Mouse (Mus musculus): Measurements from ENCODE around the gene Dnajc13. TPM values are rescaled to one million over a fixed set of nuclear protein-coding genes. Genes with fewer than 3 reads are reported as not detected.

The Dnajc13 gene
- total RNA-seq, 2 experiments from 2014 or later = 19.2 to 24.1 TPM

DNA sequence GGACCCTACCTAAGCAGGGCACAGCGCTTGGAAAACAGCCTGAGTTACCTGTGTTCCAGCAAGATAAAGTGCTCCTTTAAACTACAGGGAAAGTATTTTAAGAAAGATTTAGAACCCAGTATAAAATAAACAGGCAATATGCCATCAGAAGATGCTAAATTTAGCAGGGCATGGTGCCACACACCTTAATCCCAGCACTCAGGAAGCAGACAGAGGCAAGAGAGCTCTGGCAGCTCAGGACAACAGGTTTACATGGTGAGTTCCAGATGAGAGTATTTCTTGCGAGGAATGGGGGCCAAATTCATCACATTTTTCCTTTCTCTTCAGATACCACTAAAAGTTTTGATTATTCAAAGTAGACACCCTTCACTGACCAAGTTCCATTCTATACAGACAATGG, 68.8 kb downstream of the Dnajc13 start:
- DNase-seq = no peak
- intact Hi-C loops (cut with DNase I; ENCODE audit: low total_unique reads) = no loop called here

DNA sequence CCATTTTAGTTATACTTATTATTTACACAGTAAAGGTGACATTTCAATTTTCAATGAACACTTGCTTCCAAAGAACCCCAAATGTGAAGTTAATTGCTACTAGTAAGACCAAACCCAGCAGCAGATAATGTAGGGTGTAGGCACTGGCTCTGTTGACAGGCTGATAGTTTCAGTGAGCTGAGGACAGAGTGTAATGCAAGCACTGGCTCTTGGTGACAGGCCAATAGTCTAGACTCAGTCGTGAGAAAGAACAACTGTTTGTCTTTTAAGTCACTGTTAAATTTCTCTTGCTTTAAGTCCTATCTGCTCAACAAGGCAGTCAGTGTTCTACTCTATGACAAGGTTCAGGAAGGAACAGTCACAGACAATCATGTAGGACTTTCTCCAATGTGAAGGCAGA, 69.4 kb downstream of the Dnajc13 start:
- intact Hi-C loops (cut with DNase I; ENCODE audit: low total_unique reads) = no loop called here

DNA sequence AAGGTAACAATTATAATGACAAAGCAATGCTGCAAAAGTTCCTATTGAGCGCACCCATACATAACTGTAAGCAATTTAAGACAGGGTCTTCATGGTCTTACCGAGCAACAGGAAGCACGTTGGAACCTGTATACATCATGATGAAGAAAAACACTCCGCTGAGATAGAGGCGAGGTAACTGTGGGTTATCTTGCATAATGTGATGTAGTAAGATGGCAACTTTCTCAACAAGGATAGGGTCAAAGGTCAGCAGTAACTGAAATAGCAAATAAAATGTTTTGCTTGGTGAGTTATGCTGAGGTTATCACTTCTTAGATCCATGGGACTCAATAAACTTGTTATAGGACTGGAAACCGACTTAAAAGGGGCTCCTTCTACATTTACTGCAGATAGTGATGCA, 70.2 kb downstream of the Dnajc13 start:
- DNase-seq = no peak
- intact Hi-C loops (cut with DNase I; ENCODE audit: low total_unique reads) = no loop called here

More for the DNA sequence above, 69.4 kb downstream of the Dnajc13 start:
- no peak for DNase-seq

DNA sequence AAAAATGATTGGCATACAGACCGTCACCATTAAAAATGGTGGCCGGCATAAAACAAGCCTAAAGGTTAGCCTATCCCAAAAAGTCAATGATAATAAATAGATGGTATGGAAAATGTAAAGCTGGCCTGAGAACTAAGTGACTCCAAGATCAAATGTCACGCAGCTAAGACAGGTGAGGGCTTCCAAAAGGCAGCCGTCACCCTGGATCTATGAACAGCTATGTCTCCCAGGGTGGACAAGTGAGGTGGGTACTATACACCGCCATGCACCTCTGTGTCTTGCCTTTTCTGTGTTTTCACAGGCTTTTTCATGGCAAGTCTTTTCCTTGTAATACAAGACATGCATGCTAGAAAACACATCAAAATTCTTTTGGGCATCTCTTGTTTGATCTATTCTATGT, 73.1 kb downstream of the Dnajc13 start:
- no peak for DNase-seq
- intact Hi-C loops (cut with DNase I; ENCODE audit: low total_unique reads) = loop anchor here (10.0 kb wide), 1 partner anchor 415 kb away; no protein-coding TSS in a partner anchor

DNA sequence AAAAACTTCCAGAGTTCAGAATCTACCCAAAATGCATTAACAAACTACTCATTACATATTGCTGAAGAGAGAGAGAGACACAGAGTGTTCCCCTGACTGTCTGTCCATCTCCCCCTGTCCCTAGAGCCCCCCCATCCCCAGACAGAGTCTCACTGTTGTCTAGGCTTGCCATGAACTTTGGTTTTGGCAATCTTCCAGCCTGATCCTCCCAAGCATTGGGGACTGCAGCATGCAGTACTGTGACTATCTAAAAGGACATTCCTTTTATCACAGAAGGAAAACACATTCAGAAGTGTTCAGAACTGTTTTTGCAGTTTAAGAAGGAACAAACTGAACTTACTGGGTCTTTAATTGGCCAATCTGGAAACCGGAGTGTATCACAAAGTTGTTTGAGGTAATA, 74.0 kb downstream of the Dnajc13 start:
- DNase-seq = no peak
- intact Hi-C loops (cut with DNase I; ENCODE audit: low total_unique reads) = loop anchor here (10.0 kb wide), 1 partner anchor 414 kb away; no protein-coding TSS in a partner anchor

DNA sequence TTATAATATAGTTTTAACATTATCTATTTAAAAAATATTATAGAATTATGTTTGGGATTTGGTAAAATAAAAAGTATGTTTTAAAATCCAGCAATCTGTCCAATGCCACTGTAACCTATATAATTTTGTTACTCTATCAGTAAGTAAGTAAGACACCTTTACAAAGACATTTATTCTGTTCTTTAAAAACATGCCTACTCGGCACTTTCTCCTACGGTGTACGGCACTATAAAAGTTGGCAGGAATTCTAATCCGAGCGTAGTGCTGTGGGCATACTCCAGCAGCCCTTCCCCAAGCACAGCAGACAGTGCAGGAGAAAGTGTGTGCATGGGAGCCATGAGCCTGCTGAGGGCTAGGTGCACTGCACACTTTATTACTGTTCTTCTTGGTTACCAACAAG, 75.7 kb downstream of the Dnajc13 start:
- DNase-seq = no peak
- intact Hi-C loops (cut with DNase I; ENCODE audit: low total_unique reads) = loop anchor here (10.0 kb wide), 1 partner anchor 412 kb away; no protein-coding TSS in a partner anchor

DNA sequence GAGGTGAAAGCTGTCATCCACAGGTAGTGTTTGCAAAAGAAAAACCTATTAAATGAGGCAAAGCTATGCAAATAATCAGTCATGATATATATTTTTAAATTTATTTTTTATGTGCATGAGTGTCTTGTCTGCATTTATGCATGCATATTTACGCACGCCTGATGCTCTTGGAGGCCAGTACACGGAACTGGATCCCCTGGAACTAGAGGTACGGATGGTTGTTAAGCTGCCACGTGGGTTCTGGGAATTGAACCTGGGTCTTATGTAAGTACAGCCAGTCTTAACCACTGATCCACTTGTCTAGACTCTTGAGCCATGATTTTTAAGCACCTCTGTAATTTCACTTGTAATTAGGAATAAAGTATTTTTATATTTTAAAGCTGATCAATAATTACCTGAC, 79.5 kb downstream of the Dnajc13 start:
- intact Hi-C loops (cut with DNase I; ENCODE audit: low total_unique reads) = loop anchor here (10.0 kb wide), 1 partner anchor 408 kb away; no protein-coding TSS in a partner anchor
- DNase-seq = no peak

DNA sequence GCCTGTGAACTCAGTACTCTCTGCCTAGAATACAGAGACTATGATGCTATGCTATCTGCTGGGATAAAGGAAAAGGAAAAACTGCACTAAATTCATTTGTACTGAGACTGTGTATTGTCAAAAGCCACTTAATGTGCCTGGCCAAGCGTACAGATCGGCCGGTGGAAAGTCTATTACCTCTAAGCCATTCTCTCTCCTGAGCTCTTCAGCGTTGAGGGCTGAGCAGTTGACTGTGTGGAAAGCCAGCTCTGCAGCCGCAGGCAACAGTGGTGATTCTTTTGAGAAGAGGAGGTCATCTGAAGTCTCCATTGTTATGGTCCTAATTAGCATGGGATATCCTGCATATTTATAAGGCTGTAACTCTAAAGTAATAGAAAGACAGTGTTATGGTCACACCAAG, 80.4 kb downstream of the Dnajc13 start:
- intact Hi-C loops (cut with DNase I; ENCODE audit: low total_unique reads) = loop anchor here (10.0 kb wide), 1 partner anchor 408 kb away; no protein-coding TSS in a partner anchor
- DNase-seq = no peak

DNA sequence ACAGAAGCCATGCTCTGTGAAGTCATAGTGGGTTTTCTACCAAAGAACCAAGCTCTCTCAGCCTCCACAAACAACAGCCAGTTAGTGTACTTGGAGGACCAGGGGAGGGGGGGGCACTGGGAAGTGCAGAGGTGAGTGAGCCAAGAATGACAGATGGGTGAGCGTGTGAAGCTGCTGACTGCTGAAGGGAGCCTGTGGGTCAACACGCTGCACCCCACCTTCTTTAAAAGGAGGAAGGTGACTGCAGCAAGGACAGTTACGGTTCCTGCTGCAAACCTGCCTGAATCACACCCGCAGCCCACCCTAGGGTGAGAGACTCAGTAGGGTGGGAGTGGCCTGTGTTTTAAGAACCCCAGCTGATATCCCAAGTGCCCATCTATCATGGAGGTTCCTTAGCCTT, 81.1 kb downstream of the Dnajc13 start:
- no peak for DNase-seq
- intact Hi-C loops (cut with DNase I; ENCODE audit: low total_unique reads) = loop anchor here (10.0 kb wide), 1 partner anchor 407 kb away; no protein-coding TSS in a partner anchor

DNA sequence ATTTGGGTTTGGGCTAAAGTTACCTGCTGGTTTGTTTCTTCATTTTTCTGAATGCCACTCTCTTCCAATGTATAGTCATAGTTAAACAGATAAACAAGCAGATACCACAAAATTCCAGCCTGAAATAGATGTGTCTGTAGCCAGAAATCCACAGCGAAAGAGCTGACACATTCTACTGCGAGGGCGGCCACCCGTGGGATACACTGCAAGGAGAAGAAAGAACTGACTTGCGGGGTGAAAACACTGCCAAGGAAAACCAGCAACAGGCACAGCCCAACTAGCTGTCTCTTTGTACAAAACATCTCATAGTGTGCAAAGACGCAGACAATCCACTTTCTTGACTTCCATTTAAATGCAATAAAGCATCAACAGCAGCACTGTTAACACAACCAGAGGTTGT, 82.7 kb downstream of the Dnajc13 start:
- intact Hi-C loops (cut with DNase I; ENCODE audit: low total_unique reads) = loop anchor here (10.0 kb wide), 1 partner anchor 405 kb away; no protein-coding TSS in a partner anchor
- no peak for DNase-seq

DNA sequence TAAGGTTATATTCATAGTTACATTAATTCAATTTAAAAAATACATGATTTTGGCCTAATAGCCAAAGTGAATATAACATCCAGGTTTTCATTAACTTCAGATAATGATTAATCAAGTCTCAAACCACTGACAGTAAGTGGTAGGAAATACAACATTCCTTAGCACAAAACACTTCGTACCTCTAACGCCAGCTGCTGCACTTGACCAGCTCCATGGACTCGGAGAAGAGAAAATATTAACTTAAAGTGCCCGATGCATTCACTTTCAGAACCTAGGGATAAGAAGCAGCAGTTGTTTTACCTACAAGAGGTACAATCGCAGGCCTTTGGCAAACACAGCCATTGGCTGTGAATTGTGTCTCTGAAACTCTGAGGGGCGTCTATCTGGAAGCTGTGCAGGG, 90.4 kb downstream of the Dnajc13 start:
- intact Hi-C loops (cut with DNase I; ENCODE audit: low total_unique reads) = no loop called here
- DNase-seq = no peak

DNA sequence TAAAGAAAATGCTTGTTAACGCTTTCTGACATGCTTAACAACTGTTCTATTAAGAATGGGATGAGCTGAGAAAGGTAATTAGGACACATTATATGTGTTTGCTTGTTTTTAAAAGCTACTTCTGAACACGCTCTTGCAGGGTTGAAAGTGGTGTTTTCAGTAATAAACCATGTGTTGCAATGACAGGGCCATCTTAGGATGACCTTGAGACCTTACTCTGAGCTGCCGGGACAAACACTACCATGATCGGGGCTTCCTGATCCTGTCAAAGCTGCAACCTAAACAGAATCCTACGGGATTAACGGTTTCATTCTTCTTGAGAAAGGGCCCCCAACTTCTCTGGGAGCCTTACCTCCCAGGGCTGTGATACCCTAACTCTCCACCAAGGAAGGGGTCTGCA, 91.1 kb downstream of the Dnajc13 start:
- DNase-seq = no peak
- intact Hi-C loops (cut with DNase I; ENCODE audit: low total_unique reads) = no loop called here

DNA sequence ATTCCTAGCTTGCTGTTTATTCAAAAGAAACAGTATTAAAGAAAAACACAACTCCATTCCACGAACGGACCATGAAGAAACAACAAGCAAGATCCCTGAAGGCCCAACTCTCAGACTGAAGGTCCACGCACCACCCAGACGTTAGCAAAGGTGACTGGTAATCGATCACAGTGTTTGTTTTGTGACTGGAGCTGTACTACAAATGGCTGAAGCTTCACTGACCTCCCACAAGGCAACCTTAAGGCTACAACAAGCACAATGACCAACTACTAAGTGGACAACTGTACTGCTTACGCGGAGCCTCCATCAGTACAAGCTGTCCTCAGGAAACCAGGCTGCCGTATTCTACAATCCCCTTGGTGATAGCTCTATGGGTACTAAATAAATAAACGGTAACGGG, 92.7 kb downstream of the Dnajc13 start:
- DNase-seq = no peak
- intact Hi-C loops (cut with DNase I; ENCODE audit: low total_unique reads) = no loop called here

DNA sequence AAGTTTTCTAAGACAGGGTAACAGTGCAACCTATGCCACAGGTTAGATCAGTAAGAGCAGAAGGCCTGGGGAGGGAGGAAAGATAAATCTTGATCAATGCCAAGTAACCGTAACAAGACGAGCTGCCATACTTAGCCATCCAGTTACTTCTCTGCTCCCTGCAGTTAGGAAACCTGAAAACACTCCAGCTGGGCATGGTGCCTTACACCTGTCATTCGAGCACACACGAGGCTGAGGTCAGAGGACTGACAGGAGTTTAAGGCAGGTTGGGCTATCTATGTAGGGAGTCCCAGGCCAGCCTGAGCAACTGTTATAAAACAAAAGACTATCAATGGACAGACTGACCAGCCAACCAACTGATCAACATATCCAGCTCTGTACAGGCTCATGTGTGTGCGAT, 96.8 kb downstream of the Dnajc13 start:
- peak; percentile 25 for DNase-seq
- intact Hi-C loops (cut with DNase I; ENCODE audit: low total_unique reads) = no loop called here

DNA sequence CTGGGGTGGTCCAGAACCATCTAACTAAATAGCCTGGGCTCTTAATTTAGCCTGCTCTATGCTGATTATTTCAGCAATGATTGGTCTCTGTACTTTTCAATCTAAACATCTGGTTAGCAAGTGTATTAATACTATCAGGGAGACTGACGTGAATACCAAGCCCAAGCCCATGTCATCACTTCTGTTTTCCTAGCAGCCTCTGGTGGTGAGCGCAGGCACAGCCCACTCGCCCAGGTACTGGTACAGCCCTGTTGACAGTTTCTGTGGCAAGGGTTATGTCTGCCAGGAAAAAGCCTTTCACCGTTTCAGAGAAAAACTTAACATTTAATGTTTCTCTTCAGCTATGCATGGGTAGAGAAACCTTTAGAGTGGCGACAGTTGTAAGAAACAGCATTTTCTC, 98.5 kb downstream of the Dnajc13 start:
- intact Hi-C loops (cut with DNase I; ENCODE audit: low total_unique reads) = no loop called here
- DNase-seq = no peak

DNA sequence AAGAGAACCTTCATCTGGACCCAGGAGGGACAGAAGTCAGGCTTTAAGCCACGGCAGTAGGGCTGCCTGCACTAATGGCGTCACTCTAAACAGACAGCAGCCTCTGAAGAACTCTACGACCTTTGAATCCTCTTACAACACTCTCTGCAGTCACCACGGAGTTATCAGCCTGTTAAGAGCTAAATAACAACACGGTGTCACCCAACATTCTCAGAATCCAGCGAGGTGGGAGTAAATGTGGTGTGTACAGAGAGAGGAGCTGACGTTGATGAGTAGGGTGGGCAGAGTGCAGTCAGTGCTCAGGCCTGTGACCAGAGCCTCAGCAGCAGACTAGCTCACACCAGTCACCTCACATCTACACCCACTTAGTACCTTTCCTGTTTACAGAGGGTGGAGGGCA, 101.6 kb downstream of the Dnajc13 start:
- intact Hi-C loops (cut with DNase I; ENCODE audit: low total_unique reads) = no loop called here
- no peak for DNase-seq

DNA sequence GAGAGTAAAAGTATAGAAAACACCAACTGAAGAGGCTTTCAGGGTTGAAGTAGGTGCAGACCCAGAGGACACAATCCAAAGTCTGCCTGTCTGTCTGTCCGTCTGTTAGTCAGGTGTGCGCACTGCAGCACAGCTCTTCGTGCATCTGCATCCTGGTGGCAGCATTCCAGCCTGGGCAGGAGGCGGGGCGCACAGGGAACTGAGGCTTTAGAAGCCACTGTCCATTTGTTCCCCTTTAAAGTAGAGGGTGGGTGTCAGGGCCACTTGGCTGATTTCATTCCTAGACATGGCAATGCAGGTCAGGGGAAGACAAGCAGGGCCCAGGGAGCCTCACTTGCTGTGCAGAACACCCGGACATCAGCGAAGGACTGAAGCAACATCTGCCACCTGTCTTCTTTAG, 105.4 kb downstream of the Dnajc13 start:
- intact Hi-C loops (cut with DNase I; ENCODE audit: low total_unique reads) = no loop called here

DNA sequence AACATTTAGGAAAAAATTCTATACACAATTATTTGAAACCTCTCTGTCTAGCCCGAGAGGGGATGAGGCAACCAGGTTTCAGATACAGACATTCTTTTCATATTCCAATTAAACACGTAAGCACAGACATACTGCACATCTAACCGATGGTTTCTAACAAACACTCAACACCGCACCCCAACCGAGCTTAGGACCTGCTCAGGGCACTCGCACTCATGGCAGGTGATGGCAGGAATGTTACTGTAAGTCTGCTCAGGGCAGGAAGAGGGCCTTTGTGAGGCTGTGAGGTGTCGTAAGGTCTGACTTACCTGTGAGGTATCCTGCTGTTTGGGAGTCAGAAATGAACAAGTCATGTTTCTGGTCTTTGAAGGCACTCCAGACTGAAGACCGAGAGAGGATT, 106.2 kb downstream of the Dnajc13 start:
- no peak for DNase-seq
- intact Hi-C loops (cut with DNase I; ENCODE audit: low total_unique reads) = no loop called here

More for the DNA sequence above, 105.4 kb downstream of the Dnajc13 start:
- DNase-seq = no peak

DNA sequence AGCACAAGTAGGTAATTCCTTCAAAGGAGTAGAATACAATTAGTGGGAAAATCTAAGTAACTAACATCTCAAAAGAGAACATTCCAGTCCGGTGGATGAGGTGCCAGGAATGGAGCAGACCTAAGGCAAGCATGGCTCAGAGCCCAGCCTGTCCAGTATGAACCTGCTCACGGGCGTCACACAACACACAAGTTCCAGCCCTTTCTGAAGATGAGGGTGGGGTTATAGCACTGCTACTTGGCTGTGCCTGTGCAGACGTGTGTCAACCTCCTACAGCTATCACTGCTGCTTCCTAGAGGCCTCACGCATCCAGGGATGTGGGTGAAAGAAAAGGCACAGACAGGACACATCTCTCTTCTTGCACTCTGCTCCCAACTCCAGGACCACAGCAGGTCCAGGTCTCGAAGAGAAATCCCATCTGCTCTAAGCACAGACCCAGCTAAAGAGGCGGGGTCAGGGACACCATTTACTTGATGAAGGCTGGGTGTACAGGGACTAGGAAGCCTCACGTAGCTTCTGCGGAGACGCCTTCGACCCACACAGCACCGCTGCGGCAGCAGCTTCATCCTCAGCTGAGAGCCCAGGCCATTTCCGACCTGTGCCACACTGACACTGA, 107.5 kb downstream of the Dnajc13 start:
- intact Hi-C loops (cut with DNase I; ENCODE audit: low total_unique reads) = no loop called here
- no peak for DNase-seq

DNA sequence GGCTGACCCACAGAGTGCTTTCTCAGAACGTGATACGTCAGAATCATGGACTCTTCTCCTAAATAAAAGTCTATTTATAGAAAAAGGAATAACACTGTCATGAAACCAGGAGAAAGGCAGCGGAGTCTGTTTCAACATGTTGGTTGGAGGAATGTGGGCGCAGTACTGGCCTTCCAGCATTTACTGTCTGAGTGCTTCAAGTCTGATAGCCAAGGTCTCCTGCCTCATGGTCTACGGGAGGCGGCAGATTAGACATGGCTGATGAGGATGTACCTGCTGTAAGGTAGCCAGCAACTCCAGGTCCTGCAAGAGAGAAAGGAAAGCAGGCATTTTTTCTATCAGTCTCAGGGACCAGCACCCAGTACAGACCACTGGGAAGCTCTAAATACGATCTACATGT, 110.6 kb downstream of the Dnajc13 start:
- intact Hi-C loops (cut with DNase I; ENCODE audit: low total_unique reads) = no loop called here

DNA sequence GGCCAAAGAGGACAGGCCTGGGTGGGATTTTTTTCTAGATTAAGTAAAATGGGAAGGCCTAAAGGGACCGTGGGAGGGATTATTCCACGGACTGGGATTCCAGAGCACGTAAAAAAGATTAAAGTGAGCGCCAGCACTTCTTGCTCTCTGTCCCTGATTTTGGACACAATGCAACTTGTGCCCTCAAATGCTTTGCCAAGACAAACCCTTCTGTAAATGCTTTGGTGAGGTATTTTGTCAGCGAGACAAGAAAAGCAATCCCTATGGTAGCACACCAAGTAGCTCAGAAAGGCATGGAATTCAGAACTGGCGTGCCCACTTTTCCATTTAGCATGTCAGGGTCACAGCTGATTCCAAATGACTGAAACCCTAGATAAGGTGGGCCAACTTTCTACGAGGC, 113.8 kb downstream of the Dnajc13 start:
- no peak for DNase-seq
- intact Hi-C loops (cut with DNase I; ENCODE audit: low total_unique reads) = no loop called here

More for the DNA sequence above, 110.6 kb downstream of the Dnajc13 start:
- DNase-seq = no peak

DNA sequence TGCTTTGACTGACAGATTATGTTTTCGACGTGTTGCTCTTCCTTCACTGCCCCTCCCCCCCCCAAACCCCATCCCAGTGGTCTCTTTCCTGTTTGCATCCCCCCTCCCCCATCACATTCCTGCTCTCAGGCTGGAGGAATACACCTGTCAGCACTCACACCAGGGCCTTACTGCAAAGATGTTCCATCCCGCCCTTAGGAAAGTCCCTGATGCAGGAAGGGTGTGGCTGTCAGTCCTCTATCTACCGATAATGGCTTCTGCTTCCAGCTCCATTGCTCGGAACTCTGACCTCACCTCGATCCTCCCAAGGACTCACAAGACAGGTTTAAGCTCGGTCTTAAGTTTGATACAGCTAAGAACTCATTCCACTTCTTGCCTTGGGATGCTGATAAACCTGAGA, 116.0 kb downstream of the Dnajc13 start:
- intact Hi-C loops (cut with DNase I; ENCODE audit: low total_unique reads) = no loop called here

More for the DNA sequence above, 116.0 kb downstream of the Dnajc13 start:
- no peak for DNase-seq

Data from gastrocnemius, postnatal 14 days (tissue).